Mouse (Mus musculus) CH12.LX (cell line): ENCODE measurements around the gene Syn3. TPM values are rescaled to one million over a fixed set of nuclear protein-coding genes. Genes with fewer than 3 reads are reported as not detected.

Experiments used
- DNase-seq: peaks from one replicate; pipeline ENCODE4 v3.0.0-alpha.2; 2013; ENCODE audit errors: extremely low read depth
- H3K27ac ChIP-seq: 2 replicates; pipeline ENCODE4 v1.5.1; 2012; ENCODE audit warnings: low read depth, mild to moderate bottlenecking, control low read depth, moderate library complexity; ENCODE audit not compliant: insufficient read depth
- H3K27me3 ChIP-seq: replicated peaks from 2 replicates; pipeline ENCODE3; 2012; ENCODE audit warnings: inconsistent platforms
- H3K36me3 ChIP-seq, 2 experiments: replicated peaks in 1 of 2; 2 replicates each; pipeline versions ENCODE3 to v1.6.1; 2012; ENCODE audit warnings: inconsistent platforms in 1 of 2, low read length in 1 of 2, mild to moderate bottlenecking in 1 of 2, mixed read lengths in 1 of 2, moderate library complexity in 1 of 2; ENCODE audit not compliant: control insufficient read depth in 1 of 2, insufficient read depth in 1 of 2
- H3K4me1 ChIP-seq, 2 experiments: 2 replicates each; pipeline ENCODE4 v1.6.1; 2012; ENCODE audit warnings: inconsistent platforms in 1 of 2, moderate library complexity in 1 of 2; ENCODE audit not compliant: insufficient read depth in 2 of 2, control insufficient read depth in 1 of 2
- H3K4me2 ChIP-seq: 2 replicates; pipeline ENCODE4 v1.6.1; 2012; ENCODE audit warnings: low read depth, mild to moderate bottlenecking, control low read depth; ENCODE audit not compliant: poor library complexity, insufficient read depth, severe bottlenecking
- H3K4me3 ChIP-seq, 3 experiments: fragments of 150-350 bp in 1 of 3; sonication (generic) in 1 of 3; replicated peaks in 1 of 3; 2 replicates each; pipeline versions ENCODE3 to v1.5.1; 2011 to 2012; ENCODE audit warnings: low read depth in 2 of 3, low read length in 2 of 3, mild to moderate bottlenecking in 2 of 3, moderate library complexity in 2 of 3, control low read depth in 1 of 3, improper control_type of control experiment in 1 of 3, inconsistent platforms in 1 of 3, mixed read lengths in 1 of 3; ENCODE audit not compliant: poor library complexity in 1 of 3
- H3K79me2 ChIP-seq: replicated peaks from 2 replicates; pipeline ENCODE4 v1.6.1; 2012; ENCODE audit warnings: mild to moderate bottlenecking, moderate library complexity; ENCODE audit not compliant: control insufficient read depth, poor library complexity, insufficient read depth, severe bottlenecking; ENCODE audit errors: extremely low read depth
- H3K9ac ChIP-seq: 2 replicates; pipeline ENCODE4 v1.6.1; 2012; ENCODE audit warnings: low read depth, mild to moderate bottlenecking, control low read depth, moderate library complexity; ENCODE audit not compliant: insufficient read depth
- H3K9me3 ChIP-seq: replicated peaks from 2 replicates; pipeline ENCODE3; 2012; ENCODE audit warnings: low read length, inconsistent platforms, mixed read lengths
- BHLHE40 ChIP-seq: IDR thresholded peaks from 2 replicates; pipeline ENCODE4 v1.6.1; 2011; ENCODE audit warnings: mild to moderate bottlenecking, low read depth, low read length, improper control_type of control experiment
- CHD1 ChIP-seq: IDR thresholded peaks from 2 replicates; pipeline ENCODE4 v1.6.1; 2012; ENCODE audit warnings: low read depth, low read length, improper control_type of control experiment, inconsistent platforms
- CHD2 ChIP-seq: IDR thresholded peaks from 2 replicates; pipeline ENCODE4 v1.6.1; 2011; ENCODE audit warnings: low read length, improper control_type of control experiment
- CTCF ChIP-seq, 2 experiments: IDR thresholded peaks in 1 of 2; conservative IDR thresholded peaks in 1 of 2; 2 replicates each; pipeline ENCODE4 v1.5.1; 2011 to 2012; ENCODE audit warnings: low read depth in 2 of 2, low read length in 2 of 2, improper control_type of control experiment in 1 of 2, inconsistent platforms in 1 of 2, mild to moderate bottlenecking in 1 of 2, moderate library complexity in 1 of 2
- E2F4 ChIP-seq: IDR thresholded peaks from 2 replicates; pipeline ENCODE4 v1.6.1; 2011; ENCODE audit warnings: low read depth, low read length, improper control_type of control experiment; ENCODE audit not compliant: insufficient replicate concordance
- ELF1 ChIP-seq: IDR thresholded peaks from 2 replicates; pipeline ENCODE4 v1.6.1; 2014; ENCODE audit warnings: low read depth, mild to moderate bottlenecking, inconsistent platforms, low read length, improper control_type of control experiment
- ETS1 ChIP-seq: conservative IDR thresholded peaks from 2 replicates; pipeline ENCODE4 v1.6.1; 2012; ENCODE audit warnings: low read depth, mild to moderate bottlenecking, inconsistent platforms, low read length, improper control_type of control experiment, moderate library complexity
- HCFC1 ChIP-seq: IDR thresholded peaks from 2 replicates; pipeline ENCODE4 v1.6.1; 2012; ENCODE audit warnings: low read depth, mild to moderate bottlenecking, inconsistent platforms, low read length, improper control_type of control experiment
- JUN ChIP-seq: IDR thresholded peaks from 2 replicates; pipeline ENCODE4 v1.6.1; 2011; ENCODE audit warnings: low read depth, mild to moderate bottlenecking, low read length, improper control_type of control experiment, moderate library complexity; ENCODE audit not compliant: insufficient read depth
- JUND ChIP-seq: conservative IDR thresholded peaks from 2 replicates; pipeline ENCODE4 v1.6.1; 2011; ENCODE audit warnings: low read depth, low read length, improper control_type of control experiment
- MAFK ChIP-seq: IDR thresholded peaks from 2 replicates; pipeline ENCODE4 v1.6.1; 2011; ENCODE audit warnings: low read length, improper control_type of control experiment; ENCODE audit not compliant: insufficient replicate concordance
- MYC ChIP-seq: IDR thresholded peaks from 2 replicates; pipeline ENCODE4 v1.6.1; 2011; ENCODE audit warnings: low read depth, mild to moderate bottlenecking, improper control_type of control experiment, low read length
- NELFE ChIP-seq: IDR thresholded peaks from 2 replicates; pipeline ENCODE4 v1.6.1; 2011; ENCODE audit warnings: low read depth, low read length, improper control_type of control experiment
- NRF1 ChIP-seq: IDR thresholded peaks from 2 replicates; pipeline ENCODE4 v1.6.1; 2014; ENCODE audit warnings: low read depth, mild to moderate bottlenecking, inconsistent platforms, low read length, improper control_type of control experiment, moderate library complexity
- PAX5 ChIP-seq: IDR thresholded peaks from 2 replicates; pipeline ENCODE4 v1.6.1; 2012; ENCODE audit warnings: low read length, inconsistent platforms, mixed read lengths
- POLR2A ChIP-seq: IDR thresholded peaks from 2 replicates; pipeline ENCODE4 v1.6.1; 2011; ENCODE audit warnings: low read depth, mild to moderate bottlenecking, improper control_type of control experiment, low read length
- SIN3A ChIP-seq: IDR thresholded peaks from 2 replicates; pipeline ENCODE4 v1.6.1; 2012; ENCODE audit warnings: low read length, improper control_type of control experiment, inconsistent platforms
- TCF12 ChIP-seq: IDR thresholded peaks from 2 replicates; pipeline ENCODE4 v1.6.1; 2014; ENCODE audit warnings: low read depth, mild to moderate bottlenecking, inconsistent platforms, low read length, improper control_type of control experiment
- USF2 ChIP-seq: conservative IDR thresholded peaks from 2 replicates; pipeline ENCODE4 v1.6.1; 2011; ENCODE audit warnings: low read depth, low read length, improper control_type of control experiment
- ZMIZ1 ChIP-seq: IDR thresholded peaks from 2 replicates; pipeline ENCODE4 v1.6.1; 2012; ENCODE audit warnings: low read depth, mild to moderate bottlenecking, inconsistent platforms, low read length, improper control_type of control experiment
- dilution Hi-C: fragments of 300-500 bp; cut with MboI; formaldehyde crosslinking; loops from 2 replicates; pipeline ENCODE4 v1.14.3; 2020; ENCODE audit warnings: low sequenced_read_pairs; ENCODE audit not compliant: extremely low pct_unique_long_range_greater_than_20kb, extremely low pct_ligation_motif_present
- in situ Hi-C: fragments of 300-500 bp; cut with MboI; formaldehyde crosslinking; loops from 3 replicates; pipeline ENCODE4 v1.14.3; 2019; ENCODE audit warnings: low sequenced_read_pairs, low pct_ligation_motif_present, low pct_unique_long_range_greater_than_20kb, mixed read lengths
- polyA plus RNA-seq: library from polyadenylated mRNA; unstranded; fragments of >175 nt; gene quantifications from 2 replicates; pipeline ENCODE4 v1.2.1, GENCODE M21; 2012; ENCODE audit warnings: low read depth; ENCODE audit not compliant: insufficient read length
- total RNA-seq, 2 experiments: library from RNA; depleted of rRNA; stranded (reverse); fragments of 300-350 nt in 1 of 2; fragments of >200 nt in 1 of 2; gene quantifications; 2 replicates each; pipeline ENCODE4 v1.2.3; 2012 to 2014

Syn3 gene
- total and polyA plus RNA-seq, 3 experiments, result 2.8 to 8.9 (median 5.6) TPM

- no peaks in the 10 kb centered on the region for H3K4me1 ChIP-seq
- H3K9me3 ChIP-seq, result no peaks in the 10 kb centered on the region
- H3K36me3 ChIP-seq, result peaks cover 0 to 25% of the 10 kb centered on the region in 2 experiments
- no peaks in the 10 kb centered on the region for H3K27me3 ChIP-seq
- H3K79me2 ChIP-seq, result no peaks in the 10 kb centered on the region
- DNase-seq, result no peak
- no peak overlapping the region for H3K27ac ChIP-seq
- H3K4me2 ChIP-seq, result no peak overlapping the region
- in situ Hi-C loops (no loop called here), dilution Hi-C loops (no loop called here)
- no peak overlapping the region for H3K9ac ChIP-seq
- TF ChIP-seq HCFC1 (no peak), JUN (no peak)
- H3K4me3 ChIP-seq, result no peak overlapping the region
These were observed 170.6 kb downstream of the Syn3 start for GRCm38 (mm10) chr10:86328143-86328542.

- H3K9me3 ChIP-seq, result no peaks in the 10 kb centered on the region
- H3K4me2 ChIP-seq, result no peak overlapping the region
- no peak overlapping the region for H3K9ac ChIP-seq
- DNase-seq, result no peak
- TF ChIP-seq USF2 (no peak), POLR2A (no peak)
- no peaks in the 10 kb centered on the region for H3K27me3 ChIP-seq
- H3K4me1 ChIP-seq, result no peaks in the 10 kb centered on the region
- H3K4me3 ChIP-seq, result no peak overlapping the region
- dilution Hi-C loops (no loop called here), in situ Hi-C loops (no loop called here)
- no peaks in the 10 kb centered on the region for H3K79me2 ChIP-seq
- no peak overlapping the region for H3K27ac ChIP-seq
- H3K36me3 ChIP-seq, result peaks cover 0 to 25% of the 10 kb centered on the region in 2 experiments
These were observed 173.4 kb downstream of the Syn3 start for GRCm38 (mm10) chr10:86325272-86325671.

- Histone ChIP-seq H3K27ac (no peak overlapping the region), H3K36me3 (peaks cover 0 to 18% of the 10 kb centered on the region in 2 experiments), H3K27me3 (no peaks in the 10 kb centered on the region), H3K79me2 (no peaks in the 10 kb centered on the region), H3K4me2 (no peak overlapping the region), H3K4me1 (no peaks in the 10 kb centered on the region), H3K9ac (no peak overlapping the region), H3K4me3 (no peak overlapping the region), H3K9me3 (no peaks in the 10 kb centered on the region)
- in situ Hi-C loops, result no loop called here
- TF ChIP-seq HCFC1 (no peak), E2F4 (no peak), CTCF (conservative IDR thresholded peaks at IDR 0.05 in 1 of 2, IDR thresholded peaks at IDR 0.05 in 1 of 2; ENCODE audit: low read depth in 2 of 2, low read length in 2 of 2) (no peak), BHLHE40 (no peak), TCF12 (no peak), ELF1 (no peak), PAX5 (no peak), ZMIZ1 (no peak), CHD1 (no peak), ETS1 (no peak), JUND (no peak), SIN3A (no peak), CHD2 (no peak), MYC (no peak), MAFK (no peak), NRF1 (no peak), NELFE (no peak)
- dilution Hi-C loops, result no loop called here
- DNase-seq, result no peak
These were observed 175.3 kb downstream of the Syn3 start for GRCm38 (mm10) chr10:86323275-86323994.
